Mouse (Mus musculus) heart, adult 2 months (tissue): ENCODE results near the gene Tnni1. TPM values are rescaled to one million over a fixed set of nuclear protein-coding genes. Genes with fewer than 3 reads are reported as not detected.
A peak's percentile ranks its signal among the peaks of the same experiment; 100 is the strongest.

Source experiments
- DNase-seq, 2 experiments: peaks; one replicate each; pipeline ENCODE4 v3.0.0; 2021
- H3K27ac ChIP-seq: fragments of 200-600 bp; 2 replicates; pipeline ENCODE4 v1.8.1; 2022
- H3K27me3 ChIP-seq: fragments of 200-500 bp; 2 replicates; pipeline ENCODE4 v1.6.1; 2012; ENCODE audit warnings: mild to moderate bottlenecking, low read length, inconsistent platforms, mixed read lengths; ENCODE audit not compliant: control insufficient read depth, insufficient read depth
- H3K36me3 ChIP-seq: fragments of 200-500 bp; 2 replicates; pipeline ENCODE4 v1.6.1; 2012; ENCODE audit warnings: low read length, inconsistent platforms; ENCODE audit not compliant: control insufficient read depth, insufficient read depth
- H3K4me1 ChIP-seq: fragments of 200-500 bp; 2 replicates; pipeline ENCODE4 v1.6.1; 2011; ENCODE audit warnings: low read length; ENCODE audit not compliant: control insufficient read depth, insufficient read depth
- H3K4me3 ChIP-seq: fragments of 200-600 bp; 2 replicates; pipeline ENCODE4 v1.8.1; 2022
- H3K79me2 ChIP-seq: fragments of 200-500 bp; replicated peaks from 2 replicates; pipeline ENCODE4 v1.6.1; 2012; ENCODE audit warnings: mild to moderate bottlenecking, inconsistent platforms, low read length, moderate library complexity, mixed read lengths; ENCODE audit not compliant: control insufficient read depth, insufficient read depth
- H3K9ac ChIP-seq: fragments of 200-500 bp; 2 replicates; pipeline ENCODE4 v1.6.1; 2012; ENCODE audit warnings: low read depth, mild to moderate bottlenecking, control low read depth, inconsistent platforms, low read length, mixed read lengths
- CTCF ChIP-seq: fragments of 200-600 bp; IDR thresholded peaks from 2 replicates; pipeline ENCODE4 v1.8.1; 2022; ENCODE audit warnings: antibody characterized with exemption, mild to moderate bottlenecking, moderate library complexity
- EP300 ChIP-seq: fragments of 200-500 bp; IDR thresholded peaks from 2 replicates; pipeline ENCODE4 v1.6.1; 2011; ENCODE audit warnings: low read depth, low read length, control low read depth; ENCODE audit not compliant: insufficient read depth
- POLR2A ChIP-seq: fragments of 200-500 bp; IDR thresholded peaks from 2 replicates; pipeline ENCODE4 v1.6.1; 2011; ENCODE audit warnings: mild to moderate bottlenecking, low read depth, low read length, control low read depth; ENCODE audit not compliant: insufficient read depth
- WGBS: fragments of 180-500 bp; shearing (Covaris S2); methylation state at CpG from one replicate; pipeline ENCODE4 v1.1.7; 2018; 5-methylcytosine and 5-hydroxymethylcytosine counted together
- intact Hi-C: fragments of 180-260 bp; cut with DNase I; formaldehyde crosslinking; loops from one replicate; pipeline ENCODE4 v1.15.1; 2025
- polyA plus RNA-seq: library from polyadenylated mRNA; depleted of rRNA; stranded (reverse); fragments of >200 nt; gene quantifications from 2 replicates; pipeline ENCODE4 v1.2.3, GENCODE M21; 2012
- total RNA-seq, 2 experiments: library from RNA; stranded (reverse); gene quantifications; 2 replicates each; pipeline ENCODE4 v1.2.3; 2021

Gene Tnni1
- total and polyA plus RNA-seq, 3 experiments = 0.84 to 1.3 (median 1.1) TPM

DNA sequence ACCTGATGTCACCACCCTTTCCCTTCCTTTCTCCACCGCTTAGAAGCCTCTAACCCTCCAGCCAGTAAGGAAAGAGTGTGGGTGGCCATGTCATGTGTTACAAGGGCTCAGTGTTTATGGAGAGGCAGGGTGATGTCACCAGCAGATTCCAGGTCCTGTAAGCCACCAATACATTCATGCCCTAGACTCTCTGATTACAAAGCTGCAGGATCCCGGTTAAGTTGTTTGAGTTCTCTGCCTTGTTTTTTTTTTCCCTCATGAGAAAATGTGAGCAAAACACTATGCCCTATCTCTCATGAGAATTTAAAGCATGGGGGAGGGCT is 15.1 kb upstream of the Tnni1 start:
- no peaks in the 10 kb centered on the region for H3K36me3 ChIP-seq
- H3K27ac ChIP-seq = no peak overlapping the region; the same call in 1 of the 2 replicates
- peaks cover 1% of the 10 kb centered on the region for H3K4me1 ChIP-seq
- H3K4me3 ChIP-seq = no peak overlapping the region
- TF ChIP-seq CTCF = no peak
- no peak for TF ChIP-seq EP300
- no peak overlapping the region for H3K9ac ChIP-seq
- no peaks in the 10 kb centered on the region; the same call in 1 of the 2 replicates for H3K79me2 ChIP-seq
- 45% methylated on average over 2 of the region's 2 CpGs for WGBS
- no peak for DNase-seq
- intact Hi-C loops = no loop called here
- no peaks in the 10 kb centered on the region for H3K27me3 ChIP-seq

DNA sequence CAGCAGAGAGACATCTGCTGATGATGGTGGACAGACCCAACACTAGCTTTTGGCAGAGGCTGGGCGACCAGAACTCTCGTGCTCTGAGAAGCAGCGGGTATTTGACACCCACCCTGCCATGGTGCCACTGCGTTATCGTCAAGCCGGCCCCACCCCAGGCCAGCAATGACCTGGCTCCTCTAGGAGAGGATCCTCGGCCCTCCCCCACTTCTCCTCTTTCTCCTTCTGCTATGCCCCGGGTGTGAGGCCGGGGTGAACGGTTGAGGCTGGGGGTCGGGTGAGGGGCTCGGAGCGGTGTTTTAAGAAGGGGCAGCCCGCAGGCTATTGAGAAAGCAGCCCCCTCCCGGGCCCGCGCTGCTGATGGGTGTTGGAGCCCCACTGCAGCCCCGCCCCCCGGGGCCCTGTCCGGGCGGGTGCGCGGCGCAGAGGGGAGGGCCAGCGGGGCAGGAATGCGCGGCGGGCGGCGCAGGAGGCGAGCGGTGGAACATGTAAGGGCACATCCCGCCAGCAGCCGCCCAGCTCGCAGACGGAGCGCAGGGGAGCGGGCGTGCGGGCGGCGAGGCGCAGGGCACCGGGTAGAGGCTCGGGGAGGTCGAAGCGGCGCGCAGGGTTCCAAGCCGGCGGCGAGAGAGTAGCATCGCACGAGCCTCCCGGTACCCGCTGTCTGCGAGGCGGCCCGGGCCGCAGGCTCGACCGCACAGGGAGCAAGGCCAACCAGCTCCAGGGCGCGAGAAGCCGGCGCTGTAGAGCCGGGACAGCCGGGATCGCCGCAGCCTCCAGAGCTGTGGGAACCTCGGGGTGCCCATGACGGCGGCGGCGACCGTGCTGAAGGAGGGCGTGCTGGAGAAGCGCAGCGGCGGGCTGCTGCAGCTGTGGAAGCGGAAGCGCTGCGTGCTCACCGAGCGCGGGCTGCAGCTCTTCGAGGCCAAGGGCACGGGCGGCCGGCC is 13.3 kb upstream of the Tnni1 start, which contains the start of gene Phlda3:
TSS of gene Phlda3 (plus strand) at position 475 of the 947 bp plus-strand sequence.
- intact Hi-C loops = no loop called here
- Histone ChIP-seq H3K27ac (peak within 1 kb of the TSS; percentile 92), H3K36me3 (no peaks in the 10 kb centered on the region), H3K9ac (peak within 1 kb of the TSS; percentile 95), H3K4me3 (peak within 1 kb of the TSS; percentile 92), H3K79me2 (no peaks in the 10 kb centered on the region; the same call in 1 of the 2 replicates), H3K4me1 (peaks cover 4% of the 10 kb centered on the region), H3K27me3 (no peaks in the 10 kb centered on the region)
- TF ChIP-seq CTCF = peak; percentile 33
- TF ChIP-seq POLR2A = peak; percentile 69
- TF ChIP-seq EP300 = no peak
- peak; percentile 88 to 90 for DNase-seq
- 2% methylated on average over 90 of the region's 90 CpGs for WGBS

DNA sequence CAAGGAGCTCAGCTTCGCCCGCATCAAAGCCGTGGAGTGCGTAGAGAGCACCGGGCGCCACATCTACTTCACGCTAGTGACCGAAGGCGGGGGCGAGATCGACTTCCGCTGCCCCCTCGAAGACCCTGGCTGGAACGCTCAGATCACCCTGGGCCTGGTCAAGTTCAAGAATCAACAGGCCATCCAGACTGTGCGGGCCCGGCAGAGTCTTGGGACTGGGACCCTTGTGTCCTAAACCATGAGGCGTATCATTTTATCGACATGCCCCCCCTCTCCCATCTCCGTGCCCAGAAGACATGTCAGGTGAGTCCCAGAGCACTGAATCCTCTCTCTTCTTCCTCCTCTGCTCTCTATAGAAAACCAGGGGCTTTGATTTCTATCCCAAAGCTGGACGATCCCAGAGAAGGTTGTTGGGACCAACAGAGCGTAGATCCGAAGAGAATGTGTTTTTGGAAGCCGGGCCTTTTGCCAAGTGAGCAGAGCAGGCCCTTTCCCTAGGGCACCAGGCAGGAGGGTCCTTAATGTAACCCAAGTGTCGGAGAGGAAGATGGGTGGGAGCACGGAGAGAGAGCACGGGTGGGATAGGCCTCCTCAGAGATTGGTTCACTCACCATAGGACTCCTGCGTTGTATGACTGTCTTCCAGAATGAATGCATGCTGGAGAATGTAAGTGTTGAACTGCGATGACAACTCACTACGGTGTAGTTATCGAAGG is 12.5 kb upstream of the Tnni1 start:
- Histone ChIP-seq H3K27ac (peak overlapping the region; percentile 92), H3K36me3 (no peaks in the 10 kb centered on the region), H3K4me3 (peak overlapping the region; percentile 92), H3K79me2 (no peaks in the 10 kb centered on the region; the same call in 1 of the 2 replicates), H3K4me1 (peaks cover 4% of the 10 kb centered on the region), H3K9ac (peak overlapping the region; percentile 95), H3K27me3 (no peaks in the 10 kb centered on the region)
- WGBS = 5% methylated on average over 30 of the region's 30 CpGs
- intact Hi-C loops = no loop called here
- TF ChIP-seq CTCF (no peak), POLR2A (no peak), EP300 (no peak)
- no peak for DNase-seq

DNA sequence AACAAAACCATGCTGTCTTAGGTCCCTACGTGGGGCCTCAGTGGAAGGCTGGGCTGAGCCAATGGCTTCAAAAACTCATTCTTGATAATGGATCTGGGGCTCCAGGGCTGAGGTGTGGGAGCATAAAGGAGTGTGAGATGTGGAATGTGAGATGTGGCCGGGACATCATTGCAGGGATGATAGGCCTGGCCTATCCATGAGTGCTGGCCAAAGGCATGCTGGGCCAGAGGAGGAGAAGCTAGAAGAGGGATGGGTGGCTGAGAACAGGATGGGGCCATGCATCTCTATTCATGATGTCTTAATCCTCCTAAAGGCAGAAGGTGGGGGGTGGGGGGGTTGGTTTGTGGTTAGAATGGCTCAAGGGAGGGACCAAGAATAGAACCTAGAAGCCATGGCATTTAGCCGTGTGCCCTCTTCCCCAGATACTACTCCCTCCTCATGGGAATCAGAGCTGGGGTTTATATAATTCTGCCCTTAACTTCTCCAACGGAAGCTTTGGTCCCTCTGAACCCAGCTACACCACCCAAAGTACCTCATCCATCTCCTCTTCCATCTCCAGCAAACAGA is 11.8 kb upstream of the Tnni1 start:
- intact Hi-C loops = no loop called here
- Histone ChIP-seq H3K27me3 (no peaks in the 10 kb centered on the region), H3K27ac (peak overlapping the region; percentile 92), H3K4me3 (peak overlapping the region; percentile 92), H3K36me3 (no peaks in the 10 kb centered on the region), H3K79me2 (no peaks in the 10 kb centered on the region; the same call in 1 of the 2 replicates), H3K9ac (peak overlapping the region; percentile 95), H3K4me1 (peaks cover 4% of the 10 kb centered on the region)
- TF ChIP-seq EP300 (no peak), CTCF (no peak), POLR2A (no peak)
- 42% methylated on average over 4 of the region's 4 CpGs for WGBS
- DNase-seq = no peak

DNA sequence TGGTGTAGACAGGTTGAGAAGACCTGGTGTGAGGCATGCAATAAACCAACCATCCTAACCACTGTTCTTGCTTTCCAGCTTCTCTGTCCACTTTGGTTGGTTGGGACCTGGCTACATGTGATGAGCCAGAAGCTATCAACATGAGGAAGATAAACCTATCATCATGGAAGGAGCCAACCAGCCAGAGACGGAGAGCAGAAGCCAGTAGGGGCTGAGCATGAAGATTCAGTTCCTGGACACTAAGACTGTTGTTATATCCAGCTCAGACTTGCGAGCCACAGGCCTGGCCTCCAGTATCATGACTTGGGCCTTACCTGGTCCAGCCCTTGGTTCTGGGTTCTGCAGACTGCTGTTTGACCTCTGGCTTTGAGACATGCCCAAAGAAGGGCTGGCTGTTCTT is 10.8 kb upstream of the Tnni1 start:
- no peak for TF ChIP-seq POLR2A
- TF ChIP-seq CTCF = no peak
- TF ChIP-seq EP300 = no peak
- H3K4me3 ChIP-seq = no peak overlapping the region
- no peak overlapping the region for H3K9ac ChIP-seq
- H3K36me3 ChIP-seq = no peaks in the 10 kb centered on the region
- DNase-seq = no peak
- 66% methylated on average over 2 of the region's 2 CpGs for WGBS
- no peaks in the 10 kb centered on the region; the same call in 1 of the 2 replicates for H3K79me2 ChIP-seq
- intact Hi-C loops = no loop called here
- no peaks in the 10 kb centered on the region for H3K27me3 ChIP-seq
- no peak overlapping the region for H3K27ac ChIP-seq
- peaks cover 4% of the 10 kb centered on the region for H3K4me1 ChIP-seq
